Mouse (Mus musculus) liver, postnatal 0 days (tissue): Measurements from ENCODE around the gene Sapcd2.

Source experiments
- CTCF ChIP-seq: sonication (generic); IDR thresholded peaks from 2 replicates; pipeline ENCODE4 v1.5.1; 2016; ENCODE audit warnings: antibody characterized with exemption, low read depth
- EP300 ChIP-seq: IDR thresholded peaks from 2 replicates; pipeline ENCODE4 v1.6.1; 2016; ENCODE audit warnings: antibody characterized with exemption, low read depth, mild to moderate bottlenecking

DNA sequence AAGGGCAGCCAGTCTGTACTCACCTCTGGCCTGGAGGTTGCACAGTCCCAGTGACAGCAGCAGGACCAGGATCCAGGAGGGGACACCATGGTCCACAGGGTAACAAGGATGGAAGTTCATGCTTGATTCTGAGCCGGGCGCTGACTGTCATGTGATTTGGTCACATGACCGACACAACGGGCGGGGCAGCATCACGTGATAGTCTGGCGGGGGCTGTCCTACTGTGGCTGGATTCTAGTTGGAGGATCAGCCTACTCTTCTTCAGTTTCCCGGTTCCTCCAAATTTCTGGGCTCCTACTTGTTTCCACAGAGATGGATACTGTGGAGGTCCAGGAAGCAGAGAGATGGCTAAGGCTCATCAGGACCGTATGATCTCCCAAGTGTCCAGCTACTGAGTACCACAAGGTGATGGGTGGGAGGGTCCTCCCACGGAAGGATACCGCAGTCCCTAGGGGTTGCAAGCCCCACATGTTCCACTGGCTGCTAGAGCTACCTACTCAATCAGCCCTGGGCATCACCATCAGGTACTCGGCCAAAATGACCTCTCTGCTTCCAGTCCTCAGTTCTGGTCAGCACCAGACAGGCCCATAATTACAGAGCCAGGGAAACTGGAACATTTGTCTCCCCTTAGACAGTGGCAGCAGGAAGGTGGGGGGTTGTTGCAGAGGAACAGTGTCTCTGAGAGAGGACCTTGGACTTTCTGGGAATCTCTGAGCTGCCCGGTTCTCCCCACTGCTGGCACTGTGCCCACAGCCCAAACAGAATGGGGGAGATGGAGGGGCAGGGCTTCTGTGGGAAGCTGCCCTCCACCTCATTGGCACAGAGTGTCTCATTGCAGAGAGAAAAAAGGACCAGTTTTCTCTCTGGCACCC is 15.7 kb upstream of the Sapcd2 start, which contains the start of gene Dpp7:
- TF ChIP-seq CTCF, result no peak
- no peak for TF ChIP-seq EP300
